In the genomic region with DNA sequence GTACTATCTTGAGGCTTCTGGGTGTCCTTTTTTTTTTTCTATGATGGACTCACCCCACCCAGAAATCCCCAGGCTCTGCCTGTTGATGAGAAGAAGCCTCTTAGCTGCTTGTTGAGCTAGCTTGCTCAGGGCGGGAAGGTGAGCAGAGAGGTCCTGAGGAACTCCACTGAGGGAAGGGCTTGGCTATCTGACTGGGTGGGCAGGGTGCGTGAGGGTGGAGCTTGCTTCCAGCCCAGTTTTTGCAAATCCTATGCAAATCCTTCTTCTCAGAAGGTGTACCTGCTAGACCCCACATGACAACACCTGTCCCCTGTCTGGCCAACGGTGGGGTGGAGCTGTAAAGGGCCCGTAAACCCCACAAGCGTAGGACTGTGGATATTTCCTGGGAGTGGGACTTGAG, we compare ENCODE assay signal across 8 mouse cellular contexts. TPM values are rescaled to one million over a fixed set of nuclear protein-coding genes. Genes with fewer than 3 reads are reported as not detected.
DNase-seq lines count a peak whose midpoint lies in the region; ATAC-seq and TF ChIP-seq lines count a peak whose summit lies in the region.

A gene (minus strand): TSS at position 349 of the 400 bp plus-strand sequence.

- H3K4me2 ChIP-seq in hindbrain, embryonic 11.5 days (replicated peaks; ENCODE audit: low read depth, low read length) = no peak within 1 kb of the TSS
- no peak within 1 kb of the TSS for H3K4me2 ChIP-seq in liver, embryonic 12.5 days

- peaks cover 54% of the 10 kb centered on the region for H3K4me1 ChIP-seq in E14TG2a.4 (replicated peaks; ENCODE audit: low read depth, low read length)
- H3K4me1 ChIP-seq in embryonic fibroblast, embryonic 13.5 days (ENCODE audit: control insufficient read depth, insufficient read depth, low read length) = peaks cover 2% of the 10 kb centered on the region; the same call in 1 of the 2 replicates
- no peaks in the 10 kb centered on the region; the same call in 1 of the 2 replicates for H3K4me1 ChIP-seq in hindbrain, embryonic 11.5 days (replicated peaks; ENCODE audit: control insufficient read depth, insufficient read depth, low read length)
- peaks cover 51% of the 10 kb centered on the region for H3K4me1 ChIP-seq in liver, embryonic 12.5 days

- TF ChIP-seq POLR2A in embryonic fibroblast, embryonic 13.5 days (IDR thresholded peaks at IDR 0.05; ENCODE audit: low read depth, low read length) = no peak

- DNase-seq in heart, adult 11 months = peak; percentile 88
- DNase-seq in heart, adult 9 months (ENCODE audit: low spot score in 2 of 2) = no peak
- DNase-seq in hindbrain, embryonic 11.5 days (ENCODE audit: low spot score) = no peak
- no peak for DNase-seq in right cerebral cortex, postnatal 14 days
- no peak for DNase-seq in right cerebral cortex, adult 18-20 months

- ATAC-seq in hindbrain, embryonic 11.5 days (ENCODE audit: low FRiP score) = no peak
- no peak for ATAC-seq in liver, embryonic 12.5 days

- H3K36me3 ChIP-seq in E14TG2a.4 (ENCODE audit: insufficient read depth, low read length) = no peaks in the 10 kb centered on the region
- H3K36me3 ChIP-seq in hindbrain, embryonic 11.5 days (ENCODE audit: control insufficient read depth, insufficient read depth, low read length) = no peaks in the 10 kb centered on the region
- no peaks in the 10 kb centered on the region for H3K36me3 ChIP-seq in liver, embryonic 12.5 days

- H3K9me3 ChIP-seq in E14TG2a.4 (ENCODE audit: low read length) = no peaks in the 10 kb centered on the region
- H3K9me3 ChIP-seq in hindbrain, embryonic 11.5 days (ENCODE audit: control insufficient read depth, low read length) = no peaks in the 10 kb centered on the region
- H3K9me3 ChIP-seq in liver, embryonic 12.5 days (replicated peaks) = no peaks in the 10 kb centered on the region

- peak within 1 kb of the TSS; percentile 68 for H3K4me3 ChIP-seq in E14TG2a.4 (replicated peaks; ENCODE audit: low read length)
- no peak within 1 kb of the TSS for H3K4me3 ChIP-seq in embryonic fibroblast, embryonic 13.5 days (ENCODE audit: insufficient read depth, low read length)
- no peak within 1 kb of the TSS for H3K4me3 ChIP-seq in hindbrain, embryonic 11.5 days (ENCODE audit: low read depth, low read length)
- no peak within 1 kb of the TSS for H3K4me3 ChIP-seq in liver, embryonic 12.5 days

- TF ChIP-seq CTCF in E14TG2a.4 (conservative IDR thresholded peaks at IDR 0.05; ENCODE audit: low read length) = no peak
- TF ChIP-seq CTCF in embryonic fibroblast, embryonic 13.5 days (IDR thresholded peaks at IDR 0.05; ENCODE audit: borderline replicate concordance, insufficient read depth, low read length) = no peak

- no peak within 1 kb of the TSS for H3K27ac ChIP-seq in embryonic fibroblast, embryonic 13.5 days (ENCODE audit: insufficient read depth, low read length)
- H3K27ac ChIP-seq in hindbrain, embryonic 11.5 days (ENCODE audit: low read depth, low read length) = 0 out of 2 replicates have a peak within 1 kb of the TSS, but pooled peaks have one; percentile 4
- no peak within 1 kb of the TSS for H3K27ac ChIP-seq in liver, embryonic 12.5 days

- H3K9ac ChIP-seq in hindbrain, embryonic 11.5 days (ENCODE audit: low read depth, low read length) = no peak within 1 kb of the TSS
- H3K9ac ChIP-seq in liver, embryonic 12.5 days = no peak within 1 kb of the TSS

- H3K27me3 ChIP-seq in E14TG2a.4 (ENCODE audit: insufficient read depth, low read length) = peaks cover 17% of the 10 kb centered on the region
- no peaks in the 10 kb centered on the region for H3K27me3 ChIP-seq in hindbrain, embryonic 11.5 days (ENCODE audit: control insufficient read depth, insufficient read depth, low read length)
- peaks cover 9% of the 10 kb centered on the region; the same call in 1 of the 2 replicates for H3K27me3 ChIP-seq in liver, embryonic 12.5 days (replicated peaks)

- WGBS in hindbrain, embryonic 11.5 days = 48% methylated on average over 5 of the region's 5 CpGs
- 78% methylated on average over 5 of the region's 5 CpGs for WGBS in liver, embryonic 12.5 days (ENCODE audit: insufficient replicate concordance)

RNA-seq across cellular contexts. Expression of the gene that starts here (rescaled TPM):
- 51.2 and 56.2 TPM in 2 replicates for polyA plus RNA-seq in embryonic fibroblast, embryonic 13.5 days (2011; ENCODE audit: insufficient read length, low read depth, missing spikeins)
- polyA plus RNA-seq in hindbrain, embryonic 11.5 days (2014; fragmentation: Nextera tagmentation; extraction: Ambion mirVana) = 29.4 and 30.7 TPM in 2 replicates
- polyA plus RNA-seq in liver, embryonic 12.5 days (2016; fragmentation: Nextera tagmentation; extraction: Ambion mirVana) = 27.0 and 27.8 TPM in 2 replicates
